ENCODE assay signal across 12 mouse cellular contexts in genomic region chr10:75790773-75791172, GRCm38 (mm10). TPM values are rescaled to one million over a fixed set of nuclear protein-coding genes. Genes with fewer than 3 reads are reported as not detected.
DNase-seq lines count a peak whose midpoint lies in the region; ATAC-seq and TF ChIP-seq lines count a peak whose summit lies in the region.
"Had no signal": no experiment of that assay in that cellular context is flagged by ENCODE, and none has a peak within 500 bp of the region (broad histone marks: within the 10 kb centered on the region; RNA-seq: fewer than 3 reads in every experiment).

No protein-coding gene starts in this region.

- no peak overlapping the region for H3K4me3 ChIP-seq in left cerebral cortex, adult 2 months

- TF ChIP-seq CTCF in left cerebral cortex, adult 2 months (IDR thresholded peaks at IDR 0.05): peak; percentile 3; the same call in 1 of the 2 replicates

- no peak overlapping the region for H3K27ac ChIP-seq in left cerebral cortex, adult 2 months

- ATAC-seq in frontal cortex, adult (ENCODE audit: low TSS enrichment): no peak
- ATAC-seq: inflammation-experienced regulatory T-cells, adult 6 months had no signal

- no peak for DNase-seq in left cerebral cortex, adult 2 months (ENCODE audit: extremely low spot score in 1 of 2, low spot score in 2 of 2)
- DNase-seq in left cerebral cortex, postnatal 4 days: no peak
- DNase-seq in ES-CJ7 (ENCODE audit: low read depth, low spot score): peak; percentile 56
- DNase-seq in embryo, embryonic 10.5 days (ENCODE audit: low spot score): peak; percentile 30
- DNase-seq in mesoderm, embryonic 11.5 days (ENCODE audit: low read depth, low spot score): peak; percentile 36
- no peak for DNase-seq in heart, adult 8-10 months (ENCODE audit: low spot score)
- no peak for DNase-seq in testis, postnatal 10 days (ENCODE audit: low spot score)
- DNase-seq: cerebellum, adult 11-12 months had no signal

- intact Hi-C loops in left cerebral cortex, adult 2 months (cut with DNase I): no loop called here
- intact Hi-C loops in left cerebral cortex, postnatal 4 days (cut with DNase I): no loop called here

RNA-seq across cellular contexts. Expression of gene Gstt1, which starts 7.6 kb away (rescaled TPM):
- 10 to 100 TPM; 11.0 to 12.2 TPM for total RNA-seq in left cerebral cortex, adult 2 months (2021)
- 1 to 10 TPM; 6.6 to 9.4 TPM for total RNA-seq in left cerebral cortex, postnatal 4 days (2021)
- 10 to 100 TPM; 15.7 to 26.4 (median 22.1) TPM for total RNA-seq in heart, adult 8-10 months (2022)
- total RNA-seq: neutrophil, adult 5-6 weeks had no signal

RNA-seq across cellular contexts. Expression of gene Gstt3, which starts 9.6 kb away (rescaled TPM):
- total RNA-seq in left cerebral cortex, adult 2 months (2021): 1 to 10 TPM; 1.7 to 2.8 TPM
- total RNA-seq in left cerebral cortex, postnatal 4 days (2021): under 1 TPM; 0.60 to 0.70 TPM
- 1 to 10 TPM; 3.0 to 5.6 (median 5.0) TPM for total RNA-seq in heart, adult 8-10 months (2022)
- total RNA-seq: neutrophil, adult 5-6 weeks had no signal

RNA-seq across cellular contexts. Expression of gene Gm20441, which starts 10.0 kb away (rescaled TPM):
- total RNA-seq in left cerebral cortex, adult 2 months (2021): not detected
- total RNA-seq in left cerebral cortex, postnatal 4 days (2021): not detected
- not detected for total RNA-seq in heart, adult 8-10 months (2022)
- total RNA-seq: left cerebral cortex, postnatal 36 days; neutrophil, adult 5-6 weeks had no signal

RNA-seq across cellular contexts. Expression of gene Ddt, which starts 17.6 kb away (rescaled TPM):
- 10 to 100 TPM; 43.3 to 49.3 TPM for total RNA-seq in left cerebral cortex, adult 2 months (2021)
- total RNA-seq in left cerebral cortex, postnatal 4 days (2021): 10 to 100 TPM; 34.0 to 36.1 TPM
- 100 to 1,000 TPM in 1 of 4 experiments, 10 to 100 TPM in 3; 83.6 to 103 (median 88.3) TPM for total RNA-seq in heart, adult 8-10 months (2022)

RNA-seq across cellular contexts. Expression of gene Cabin1, which starts 26.6 kb away (rescaled TPM):
- 10 to 100 TPM; 78.0 to 79.3 TPM for total RNA-seq in left cerebral cortex, adult 2 months (2021)
- total RNA-seq in left cerebral cortex, postnatal 4 days (2021): 100 to 1,000 TPM in 1 of 2 experiments, 10 to 100 TPM in 1; 93.1 to 101 TPM
- 10 to 100 TPM; 15.5 to 22.0 (median 20.8) TPM for total RNA-seq in heart, adult 8-10 months (2022)

Comparison
In these comparisons a context has a peak if more than half of its experiments do, and no peak if none do; other contexts are left out.
1. DNase-seq: peak in ES-CJ7 (single experiment), embryo, embryonic 10.5 days (single experiment) and mesoderm, embryonic 11.5 days (single experiment); none in left cerebral cortex, adult 2 months (0 of 2), left cerebral cortex, postnatal 4 days (single experiment), heart, adult 8-10 months (single experiment) and testis, postnatal 10 days (single experiment).